Mouse (Mus musculus): Measurements from ENCODE around the gene Ptgfrn.

- TF ChIP-seq CTCF (conservative IDR thresholded peaks at IDR 0.05; ENCODE audit: low read length), result no peak
- no peak for TF ChIP-seq POU5F1 (IDR thresholded peaks at IDR 0.05; ENCODE audit: borderline replicate concordance, low read length)
Observed at GRCm38 (mm10) chr3:101021073-101021472, 89.0 kb downstream of the Ptgfrn start.

Data from E14TG2a.4 (cell line).